Mouse (Mus musculus) liver, adult 2 months (tissue): ENCODE measurements at regions not wholly inside any gene's neighbourhood (a gene's known extent, or its start where the extent isn't known, plus 50 kb on each side); places are given as distances from the start of the nearest gene placed in this dataset.

Experiments used
- DNase-seq: peaks from one replicate; pipeline ENCODE4 v3.0.0-alpha.2; 2011; ENCODE audit warnings: low read depth, low spot score; ENCODE audit errors: extremely low read depth
- H3K27ac ChIP-seq: fragments of 200-500 bp; replicated peaks from 2 replicates; pipeline ENCODE4 v1.5.1; 2012; ENCODE audit warnings: low read depth, mild to moderate bottlenecking, control low read depth, inconsistent platforms, low read length; ENCODE audit not compliant: insufficient read depth
- H3K27me3 ChIP-seq: fragments of 200-500 bp; 2 replicates; pipeline ENCODE4 v1.6.1; 2012; ENCODE audit warnings: mild to moderate bottlenecking, moderate library complexity, low read length, inconsistent platforms; ENCODE audit not compliant: control insufficient read depth, insufficient read depth
- H3K36me3 ChIP-seq: fragments of 200-500 bp; 2 replicates; pipeline ENCODE4 v1.6.1; 2012; ENCODE audit warnings: low read length, inconsistent platforms; ENCODE audit not compliant: control insufficient read depth, insufficient read depth
- H3K4me1 ChIP-seq: fragments of 200-500 bp; 2 replicates; pipeline ENCODE4 v1.6.1; 2011; ENCODE audit warnings: low read length; ENCODE audit not compliant: control insufficient read depth, insufficient read depth
- H3K4me3 ChIP-seq: fragments of 200-500 bp; 2 replicates; pipeline ENCODE4 v1.5.1; 2011; ENCODE audit warnings: low read depth, mild to moderate bottlenecking, control low read depth, low read length, moderate library complexity; ENCODE audit not compliant: insufficient read depth
- H3K79me2 ChIP-seq: fragments of 200-500 bp; 2 replicates; pipeline ENCODE4 v1.6.1; 2012; ENCODE audit warnings: inconsistent platforms, mild to moderate bottlenecking, low read length, moderate library complexity; ENCODE audit not compliant: control insufficient read depth, insufficient read depth
- H3K9ac ChIP-seq: fragments of 200-500 bp; 2 replicates; pipeline ENCODE4 v1.6.1; 2012; ENCODE audit warnings: low read depth, mild to moderate bottlenecking, control low read depth, inconsistent platforms, low read length
- CTCF ChIP-seq: fragments of 200-500 bp; IDR thresholded peaks from 2 replicates; pipeline ENCODE4 v1.5.1; 2011; ENCODE audit warnings: low read depth, low read length, control low read depth
- POLR2A ChIP-seq: fragments of 200-500 bp; IDR thresholded peaks from 2 replicates; pipeline ENCODE4 v1.6.1; 2011; ENCODE audit warnings: low read length, control low read depth; ENCODE audit not compliant: insufficient read depth; ENCODE audit errors: extremely low read depth
- WGBS: fragments of 180-500 bp; shearing (Covaris S2); methylation state at CpG from one replicate; pipeline ENCODE4 v1.1.7; 2018; 5-methylcytosine and 5-hydroxymethylcytosine counted together

- Histone ChIP-seq H3K9ac (no peak overlapping the region), H3K4me3 (no peak overlapping the region), H3K27ac (no peak overlapping the region), H3K4me1 (no peaks in the 10 kb centered on the region), H3K79me2 (no peaks in the 10 kb centered on the region), H3K36me3 (no peaks in the 10 kb centered on the region), H3K27me3 (no peaks in the 10 kb centered on the region)
- DNase-seq = no peak
- TF ChIP-seq CTCF (no peak), POLR2A (no peak)
- 84% methylated on average over 7 of the region's 7 CpGs for WGBS
Observed at GRCm38 (mm10) chr5:106512423-106513089, 54.6 kb upstream of the Barhl2 start.

GRCm38 (mm10) chr5:106507901-106508300, 49.9 kb upstream of the Barhl2 start:
- WGBS = 71% methylated on average over 5 of the region's 5 CpGs
- no peak overlapping the region for H3K27ac ChIP-seq
- no peaks in the 10 kb centered on the region for H3K4me1 ChIP-seq
- H3K36me3 ChIP-seq = no peaks in the 10 kb centered on the region
- TF ChIP-seq POLR2A (no peak), CTCF (no peak)
- no peak overlapping the region for H3K4me3 ChIP-seq
- DNase-seq = no peak
- H3K79me2 ChIP-seq = no peaks in the 10 kb centered on the region
- no peak overlapping the region for H3K9ac ChIP-seq
- no peaks in the 10 kb centered on the region for H3K27me3 ChIP-seq
